9 mouse cellular contexts compared by ENCODE assay signal in the genomic region with DNA sequence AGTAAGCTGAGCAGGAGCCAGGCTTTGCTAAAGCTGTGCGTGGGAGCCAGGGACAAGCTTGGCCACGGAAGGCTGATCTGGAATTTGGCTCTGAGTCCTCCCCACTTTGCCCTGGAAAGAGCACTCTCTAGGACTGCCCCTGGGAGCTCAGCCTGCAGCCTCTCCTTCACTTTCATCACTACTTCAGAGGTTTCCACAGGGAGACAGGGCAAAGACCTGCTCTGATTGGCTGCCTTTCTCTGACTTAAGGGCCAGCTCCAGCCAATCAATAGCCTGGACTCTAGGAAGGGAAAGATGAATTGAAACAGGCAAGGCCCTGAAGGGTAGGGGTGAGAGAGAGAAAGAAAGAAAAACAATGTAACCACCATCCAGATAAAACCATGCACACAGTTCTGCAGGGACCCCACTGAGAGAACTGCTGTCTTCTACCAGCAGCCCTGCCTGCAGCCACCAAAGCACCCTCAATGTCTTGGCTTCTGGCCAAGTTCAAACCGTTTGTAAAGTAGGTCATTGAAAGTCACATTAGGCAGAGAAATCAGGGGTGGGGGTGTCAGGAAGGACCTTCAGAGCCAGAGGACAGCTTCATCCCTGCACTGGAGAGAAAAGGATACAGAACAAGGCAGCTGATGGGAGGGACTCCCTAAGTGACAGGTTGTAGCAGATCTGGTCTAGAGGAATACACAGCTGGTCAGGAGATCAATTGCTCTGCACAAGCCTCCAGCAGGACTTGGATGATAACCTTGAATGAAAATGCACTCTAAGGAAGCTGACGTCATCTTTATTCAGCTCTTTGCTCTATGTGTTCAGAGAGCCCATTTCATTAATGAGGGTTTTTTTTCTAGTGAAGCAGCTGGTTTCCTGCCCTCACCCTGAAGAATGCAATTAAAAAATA. TPM values are rescaled to one million over a fixed set of nuclear protein-coding genes. Genes with fewer than 3 reads are reported as not detected.
DNase-seq lines count a peak whose midpoint lies in the region; ATAC-seq and TF ChIP-seq lines count a peak whose summit lies in the region.
"Had no signal": no experiment of that assay in that cellular context is flagged by ENCODE, and none has a peak within 500 bp of the region (broad histone marks: within the 10 kb centered on the region; RNA-seq: fewer than 3 reads in every experiment).

No protein-coding gene starts in this region.

- 16% methylated on average over 4 of the region's 4 CpGs for WGBS in forebrain, embryonic 11.5 days
- WGBS in heart, embryonic 15.5 days: 11% methylated on average over 4 of the region's 4 CpGs
- WGBS in kidney, postnatal 0 days: 7% methylated on average over 4 of the region's 4 CpGs

- peaks cover 19% of the 10 kb centered on the region for H3K4me1 ChIP-seq in forebrain, embryonic 11.5 days (replicated peaks; ENCODE audit: control insufficient read depth, insufficient read depth, low read length)
- H3K4me1 ChIP-seq in heart, embryonic 15.5 days (replicated peaks): peaks cover 21% of the 10 kb centered on the region
- H3K4me1 ChIP-seq in kidney, postnatal 0 days (replicated peaks; ENCODE audit: insufficient read depth, low read length): peaks cover 14% of the 10 kb centered on the region; the same call in 1 of the 2 replicates

- no peaks in the 10 kb centered on the region for H3K9me3 ChIP-seq in forebrain, embryonic 11.5 days (ENCODE audit: control insufficient read depth, low read length)
- H3K9me3 ChIP-seq in heart, embryonic 15.5 days (replicated peaks): no peaks in the 10 kb centered on the region
- no peaks in the 10 kb centered on the region for H3K9me3 ChIP-seq in kidney, postnatal 0 days (replicated peaks; ENCODE audit: low read length)

- TF ChIP-seq CTCF in brain, embryonic 14.5 days (IDR thresholded peaks at IDR 0.05; ENCODE audit: borderline replicate concordance, extremely low read depth, insufficient read depth, insufficient read length): no peak
- no peak for TF ChIP-seq CTCF in kidney, postnatal 0 days (IDR thresholded peaks at IDR 0.05; ENCODE audit: low read depth)

- H3K9ac ChIP-seq in forebrain, embryonic 11.5 days (ENCODE audit: low read length): peak overlapping the region; percentile 32; the same call in 1 of the 2 replicates
- H3K9ac ChIP-seq in heart, embryonic 15.5 days: no peak overlapping the region
- H3K9ac ChIP-seq in kidney, postnatal 0 days (ENCODE audit: low read depth, low read length): no peak overlapping the region

- no peak for TF ChIP-seq POLR2A in brain, embryonic 14.5 days (IDR thresholded peaks at IDR 0.05; ENCODE audit: borderline replicate concordance, extremely low read depth, insufficient read depth, insufficient read length, poor library complexity, severe bottlenecking)

- no peaks in the 10 kb centered on the region for H3K36me3 ChIP-seq in forebrain, embryonic 11.5 days (ENCODE audit: control insufficient read depth, insufficient read depth, low read length)
- H3K36me3 ChIP-seq in heart, embryonic 15.5 days: no peaks in the 10 kb centered on the region
- no peaks in the 10 kb centered on the region for H3K36me3 ChIP-seq in kidney, postnatal 0 days (ENCODE audit: insufficient read depth, low read length)

- peak overlapping the region; percentile 70 for H3K27ac ChIP-seq in forebrain, embryonic 11.5 days (ENCODE audit: low read depth, low read length)
- peak overlapping the region; percentile 56 for H3K27ac ChIP-seq in heart, embryonic 15.5 days
- peak overlapping the region; percentile 75 for H3K27ac ChIP-seq in kidney, postnatal 0 days
- H3K27ac ChIP-seq: macrophage had no signal

- peak; percentile 70 for DNase-seq in MN1 (ENCODE audit: low spot score)
- peak; percentile 93 for DNase-seq in brain, embryonic 14.5 days (ENCODE audit: low read depth)
- DNase-seq in forebrain, embryonic 11.5 days (ENCODE audit: low spot score): peak; percentile 61
- peak; percentile 92 for DNase-seq in kidney, postnatal 0 days (ENCODE audit: low spot score)
- peak; percentile 76 for DNase-seq in mesoderm, embryonic 11.5 days (ENCODE audit: low read depth, low spot score)
- DNase-seq in testis, postnatal 14 days (ENCODE audit: low spot score): peak; percentile 65

- peak overlapping the region; percentile 31; the same call in 1 of the 2 replicates for H3K4me2 ChIP-seq in forebrain, embryonic 11.5 days (ENCODE audit: low read depth, low read length, severe bottlenecking)
- H3K4me2 ChIP-seq in heart, embryonic 15.5 days: 0 out of 2 replicates have a peak overlapping the region, but pooled peaks have one; percentile 7
- no peak overlapping the region for H3K4me2 ChIP-seq in kidney, postnatal 0 days (ENCODE audit: low read length)

- ATAC-seq in forebrain, embryonic 11.5 days (replicated peaks; ENCODE audit: low FRiP score): peak; percentile 90
- peak; percentile 81 for ATAC-seq in heart, embryonic 15.5 days (replicated peaks; ENCODE audit: insufficient number of reproducible peaks, insufficient read depth, low FRiP score, low read depth)
- ATAC-seq in kidney, postnatal 0 days (replicated peaks; ENCODE audit: low FRiP score, low read depth): peak; percentile 88
- ATAC-seq in activated CD4-positive, CD25-positive, alpha-beta regulatory T cell, adult 4 months: no peak

- no peaks in the 10 kb centered on the region; the same call in 1 of the 2 replicates for H3K27me3 ChIP-seq in forebrain, embryonic 11.5 days (ENCODE audit: control insufficient read depth, insufficient read depth, low read length)
- H3K27me3 ChIP-seq in heart, embryonic 15.5 days: 0 out of 2 replicates have a peak, but pooled peaks cover 2% of the 10 kb centered on the region
- H3K27me3 ChIP-seq in kidney, postnatal 0 days (ENCODE audit: insufficient read depth, low read length): no peaks in the 10 kb centered on the region

- no peak overlapping the region for H3K4me3 ChIP-seq in forebrain, embryonic 11.5 days (ENCODE audit: low read depth, low read length)
- H3K4me3 ChIP-seq in heart, embryonic 15.5 days: no peak overlapping the region
- H3K4me3 ChIP-seq in kidney, postnatal 0 days (replicated peaks; ENCODE audit: low read depth, low read length): no peak overlapping the region

RNA-seq across cellular contexts. Expression of a gene that starts 41.6 kb away (rescaled TPM):
- polyA plus RNA-seq in brain, embryonic 14.5 days (2012; rRNA removed): 9.2 and 11.0 TPM in 2 replicates
- polyA plus RNA-seq in forebrain, embryonic 11.5 days (2014; fragmentation: Nextera tagmentation; extraction: Ambion mirVana): 2.2 and 3.3 TPM in 2 replicates
- 8.1 and 8.4 TPM in 2 replicates for polyA plus RNA-seq in heart, embryonic 15.5 days (2015; fragmentation: Nextera tagmentation; extraction: Ambion mirVana)
- polyA plus RNA-seq in kidney, postnatal 0 days (2015; fragmentation: Nextera tagmentation; extraction: Ambion mirVana): 6.8 and 9.4 TPM in 2 replicates
- 10 to 100 TPM; 28.1 to 32.9 TPM for polyA plus RNA-seq in activated CD4-positive, CD25-positive, alpha-beta regulatory T cell, adult 4 months (2017; shearing (Covaris generic))
